Mouse (Mus musculus) kidney, postnatal 36 days (tissue): ENCODE measurements around the gene Rhoh.

Experiments used
- DNase-seq, 2 experiments: peaks; one replicate each; pipeline ENCODE4 v3.0.0; 2021 to 2022; ENCODE audit warnings: mixed read lengths in 2 of 2

Gene Rhoh

DNA sequence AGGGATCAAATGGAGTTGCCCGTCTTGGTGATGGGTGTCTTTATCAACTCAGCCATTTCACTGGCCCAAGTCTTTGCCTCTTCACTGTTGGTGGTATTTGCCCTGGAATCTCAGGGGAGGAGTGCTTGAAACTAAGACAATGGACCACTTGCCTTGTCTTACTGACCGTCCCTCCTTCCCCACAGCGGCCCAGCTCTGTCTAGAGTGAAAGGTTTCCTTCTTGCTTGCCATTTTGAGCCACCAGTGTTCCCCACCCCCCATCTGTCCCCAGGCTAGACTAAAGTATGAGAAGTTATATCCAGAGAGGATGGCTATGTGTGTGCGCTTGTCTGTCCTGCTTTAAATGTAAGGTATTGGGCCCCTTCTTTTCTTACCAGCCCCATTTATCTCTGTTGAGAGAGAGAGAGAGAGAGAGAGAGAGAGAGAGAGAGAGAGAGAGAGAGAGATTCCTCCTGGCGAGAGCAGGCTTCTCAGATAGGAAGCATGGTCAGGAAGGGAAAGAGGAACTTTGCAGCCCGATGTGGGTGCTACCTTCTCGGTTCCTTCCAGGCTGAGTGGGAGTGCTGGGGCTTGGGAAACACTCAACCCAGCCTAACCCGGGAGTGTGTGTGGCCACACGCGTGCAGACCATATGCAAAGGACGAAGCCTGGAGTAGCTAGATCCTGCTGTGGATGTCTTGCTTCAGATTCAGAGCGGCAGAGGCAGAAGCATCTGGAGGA, 572 bp upstream of the Rhoh start:
- DNase-seq: no peak

DNA sequence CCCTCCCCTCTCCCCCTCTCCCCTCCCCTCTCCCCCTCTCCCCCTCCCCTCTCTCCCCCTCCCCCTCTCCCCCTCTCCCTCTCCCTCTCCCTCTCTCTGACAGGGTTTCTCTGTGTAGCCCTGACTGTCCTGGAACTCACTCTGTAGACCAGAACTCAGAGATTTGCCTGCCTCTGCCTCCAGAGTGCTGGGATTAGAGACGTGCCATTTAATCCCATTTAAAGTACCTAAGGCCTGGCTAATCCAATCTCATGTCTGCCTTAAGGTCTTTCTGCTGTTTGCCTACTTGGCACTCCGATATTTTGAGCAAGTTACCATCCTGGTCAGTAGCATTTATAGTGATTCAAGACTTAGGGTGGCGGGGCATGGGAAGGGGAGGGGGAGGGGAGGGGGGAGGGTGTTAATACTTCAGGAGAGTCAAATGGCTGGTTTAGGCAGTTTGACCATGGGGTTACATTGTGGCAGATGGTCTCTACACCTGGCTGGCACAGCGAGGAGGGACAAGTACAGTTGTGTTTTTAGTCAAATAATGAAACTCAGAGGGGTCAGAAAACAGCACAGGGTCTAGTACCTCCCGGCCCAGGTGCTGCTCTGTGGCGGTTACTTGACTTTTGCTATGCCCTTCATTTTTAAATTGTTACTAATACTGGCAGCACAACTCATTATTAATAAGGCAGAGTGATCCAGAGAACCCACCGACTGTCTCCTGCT, 1.4 kb downstream of the Rhoh start:
- DNase-seq: no peak

DNA sequence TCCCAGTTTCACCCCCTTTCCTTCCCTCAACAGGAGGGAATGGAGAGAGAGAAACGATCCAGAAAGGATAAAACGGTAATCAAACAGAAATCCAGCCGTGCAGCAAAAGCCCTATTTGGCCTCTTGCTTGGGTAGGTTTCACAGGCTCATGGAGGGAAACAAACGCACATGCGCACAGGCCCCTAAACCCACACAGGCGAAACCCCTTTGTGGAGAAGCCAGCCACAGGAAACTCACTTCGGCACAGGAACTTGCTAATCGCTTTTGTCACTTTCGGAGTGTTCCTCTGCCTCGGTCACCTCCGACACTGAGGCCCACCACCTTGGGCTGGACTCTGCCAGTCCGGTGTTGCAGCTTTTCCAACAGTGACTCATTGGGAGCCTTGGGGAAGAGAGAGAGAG, 2.3 kb downstream of the Rhoh start:
- DNase-seq: peak in 1 of 2 experiments; percentile 34

DNA sequence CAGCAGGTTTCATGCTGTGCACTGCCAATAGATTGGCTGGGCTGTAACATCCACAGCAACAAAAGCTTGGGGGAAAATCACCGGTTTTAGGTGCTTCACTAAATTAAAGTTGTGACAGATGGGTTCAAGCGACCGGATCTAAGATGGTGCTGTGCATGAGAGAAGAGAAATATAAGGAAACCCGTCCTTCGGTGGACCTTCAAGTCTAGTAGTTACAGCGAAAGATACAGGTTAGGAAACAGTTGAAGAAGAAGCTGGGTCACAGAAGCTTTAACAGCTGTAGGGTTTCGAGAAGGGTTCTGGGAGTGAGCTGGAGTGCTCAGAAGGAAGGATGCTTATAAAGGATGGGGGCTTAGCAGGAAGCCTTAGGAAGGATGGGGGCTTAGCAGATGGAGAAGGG, 3.5 kb downstream of the Rhoh start:
- DNase-seq: no peak

DNA sequence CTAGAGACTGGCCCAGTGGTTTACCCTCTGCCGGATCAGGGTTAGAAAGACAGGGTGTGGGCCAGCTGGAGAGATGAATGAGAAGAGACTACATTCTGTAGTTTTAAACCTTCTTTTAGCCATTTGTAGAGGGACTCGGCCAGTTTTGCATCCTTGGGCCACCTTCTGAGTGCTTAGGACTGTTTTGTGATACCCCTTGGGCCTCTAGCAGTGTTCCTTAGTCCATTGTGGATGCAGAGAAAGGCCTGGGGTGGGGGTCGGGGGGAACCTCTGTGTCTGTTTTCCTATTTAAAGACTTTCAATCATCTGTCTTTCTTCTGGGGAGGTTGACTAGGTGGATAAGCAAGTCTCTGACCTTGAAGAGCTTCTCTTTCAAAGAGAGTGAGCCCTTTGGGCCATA, 3.9 kb downstream of the Rhoh start:
- DNase-seq: no peak

DNA sequence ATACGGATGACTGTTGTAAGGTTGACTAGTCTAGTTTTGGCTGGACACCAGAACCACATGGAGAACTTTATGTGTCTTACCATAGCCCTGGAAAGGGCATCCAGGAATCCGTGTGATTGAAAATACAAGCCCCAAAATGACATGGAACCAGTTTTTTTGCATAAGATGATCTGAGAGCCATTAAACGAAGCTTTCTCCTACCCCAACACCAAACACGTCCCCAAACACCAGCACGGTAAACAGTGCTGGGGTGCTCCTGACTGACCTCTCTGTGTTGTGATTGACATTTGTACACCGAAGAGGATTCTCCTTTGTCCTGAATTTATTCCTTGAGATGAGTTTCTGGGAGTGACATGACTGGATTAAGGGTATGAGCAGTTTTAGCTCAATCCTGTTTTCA, 5.6 kb downstream of the Rhoh start:
- DNase-seq: no peak

DNA sequence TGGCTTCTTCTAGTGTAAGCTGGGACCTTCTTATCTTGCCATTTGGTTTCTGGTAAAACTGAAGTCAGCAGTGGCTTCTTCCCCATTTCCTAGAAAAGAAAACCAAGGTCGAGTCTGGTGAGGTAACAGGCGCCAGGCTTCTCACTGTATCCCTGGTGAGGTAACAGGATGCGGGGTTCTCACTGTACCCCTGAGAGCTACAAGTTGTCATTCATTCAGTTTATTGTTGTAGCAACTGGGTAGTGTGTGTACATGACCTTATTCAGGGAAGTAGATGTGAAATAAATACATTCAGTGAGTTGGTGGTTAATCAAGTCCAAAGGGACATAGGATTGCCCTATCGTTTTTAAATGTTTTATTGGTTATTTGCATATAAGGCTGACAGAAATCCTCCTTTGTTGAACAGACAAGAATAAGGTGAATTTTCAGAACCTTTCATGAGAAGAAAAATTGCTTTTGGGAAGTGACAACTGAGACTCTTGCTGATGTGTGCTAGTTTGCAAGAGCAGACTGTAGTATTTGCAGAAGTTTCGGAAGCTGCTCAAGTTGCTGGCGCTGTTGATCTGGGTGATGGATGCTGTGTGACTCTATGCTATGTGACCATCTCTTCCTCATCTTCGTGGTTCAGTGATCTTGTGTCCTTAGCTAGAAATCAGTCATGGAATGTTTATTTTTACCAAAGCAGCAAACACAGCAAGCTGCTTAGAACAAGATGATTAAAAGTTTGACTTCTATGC, 6.5 kb downstream of the Rhoh start:
- no peak for DNase-seq

DNA sequence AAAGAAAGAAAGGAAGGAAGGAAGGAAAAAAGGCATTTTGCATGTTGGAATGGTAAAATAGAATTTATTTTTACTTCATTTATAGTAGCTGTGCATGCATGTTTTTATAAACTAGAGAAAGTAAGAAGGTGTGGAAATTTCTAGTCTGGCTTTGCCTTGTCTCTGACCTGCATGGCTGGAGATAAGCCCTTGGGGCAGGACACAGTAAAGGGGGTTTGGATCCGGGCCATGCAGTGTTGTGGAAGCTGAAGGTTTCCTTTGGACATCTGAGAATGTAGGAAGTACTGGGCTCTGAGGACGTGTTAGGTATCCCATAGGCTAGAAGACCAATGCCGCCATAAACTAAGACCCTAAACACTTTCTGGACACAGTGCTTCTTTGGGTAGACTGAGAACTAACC, 7.4 kb downstream of the Rhoh start:
- DNase-seq: no peak

DNA sequence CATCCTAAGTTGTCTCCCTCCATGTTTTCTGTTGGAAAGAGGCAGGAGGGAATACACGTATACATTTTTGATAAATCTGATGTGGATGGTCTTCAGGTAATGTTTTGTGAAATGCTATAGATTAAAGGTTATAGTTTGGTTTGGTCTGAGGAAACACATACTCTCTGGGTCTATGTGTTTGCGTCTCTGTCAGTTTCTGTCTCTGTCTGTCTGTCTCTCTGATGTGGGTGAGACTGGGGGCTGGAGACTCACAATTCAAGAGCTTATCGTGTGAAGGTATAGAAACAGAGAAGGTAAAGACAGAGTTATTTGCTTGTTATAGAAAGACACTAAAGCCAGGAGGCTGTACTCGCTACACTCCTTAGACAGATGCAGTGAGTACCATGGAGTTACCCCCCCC, 8.6 kb downstream of the Rhoh start:
- DNase-seq: no peak

DNA sequence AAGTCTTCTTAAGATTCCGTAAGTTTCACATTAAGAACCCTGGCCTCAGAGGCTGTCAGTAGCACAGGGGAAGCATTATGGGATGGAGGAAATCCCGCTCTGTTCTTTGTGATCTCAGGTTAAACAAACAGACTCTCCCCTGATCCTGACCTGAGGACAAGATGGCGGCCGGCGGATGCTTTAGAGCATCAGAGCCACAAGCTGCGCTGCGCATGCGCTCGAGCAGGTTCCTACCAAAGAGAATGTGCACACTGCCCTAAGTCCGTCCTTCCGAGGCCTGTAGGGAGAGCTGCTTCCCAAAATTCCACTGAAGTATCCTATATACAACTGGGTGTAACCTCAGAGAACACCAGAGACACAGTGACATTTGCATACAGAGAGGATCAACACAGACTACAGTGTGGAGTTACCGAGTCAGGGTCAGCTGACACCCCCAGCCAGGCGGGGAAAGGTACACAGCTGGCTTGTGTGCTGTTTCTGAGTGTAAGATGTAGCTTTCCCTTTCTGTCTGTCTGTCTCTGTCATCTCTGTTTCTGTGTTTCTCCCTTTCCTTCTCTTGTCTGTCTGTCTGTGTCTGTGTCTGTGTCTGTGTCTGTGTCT, 10.4 kb downstream of the Rhoh start:
- no peak for DNase-seq

DNA sequence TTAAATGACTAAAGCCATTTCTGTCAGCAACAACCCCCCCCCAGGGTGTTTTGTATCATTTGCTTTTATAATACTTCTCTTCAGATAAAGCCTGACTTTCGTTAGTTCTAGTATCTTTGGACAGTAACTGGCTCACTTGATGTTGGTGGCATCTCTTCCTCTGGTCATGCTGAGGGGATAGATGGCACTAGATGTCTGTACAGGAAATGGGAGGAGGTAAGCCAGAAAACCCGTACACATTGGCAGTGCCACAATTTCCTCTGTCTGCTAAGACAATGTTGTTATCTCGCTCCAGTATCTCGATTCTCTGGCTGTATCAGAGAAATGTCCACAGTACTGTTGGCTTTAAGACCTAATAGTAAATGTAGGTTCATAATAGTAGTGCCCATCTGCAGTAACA, 12.2 kb downstream of the Rhoh start:
- no peak for DNase-seq

DNA sequence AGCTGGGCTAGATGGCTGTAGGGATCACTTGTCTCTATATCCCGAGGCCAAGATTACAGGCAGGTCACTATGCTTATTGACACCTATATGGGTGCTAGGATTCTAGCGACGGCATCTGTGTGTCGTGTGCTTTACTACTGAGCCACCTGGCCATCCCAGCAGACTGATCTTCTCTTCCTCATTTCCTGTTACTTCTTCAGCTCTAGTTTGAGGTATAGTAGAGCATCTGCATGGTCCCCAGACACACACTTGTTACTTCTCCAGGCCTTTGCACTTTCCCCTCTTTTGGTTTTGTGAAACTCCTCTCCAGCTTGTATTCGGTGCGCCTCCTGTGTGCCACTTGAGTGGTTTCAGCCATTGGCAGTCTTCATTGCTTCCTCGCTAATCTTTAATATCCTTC, 14.3 kb downstream of the Rhoh start:
- DNase-seq: no peak

DNA sequence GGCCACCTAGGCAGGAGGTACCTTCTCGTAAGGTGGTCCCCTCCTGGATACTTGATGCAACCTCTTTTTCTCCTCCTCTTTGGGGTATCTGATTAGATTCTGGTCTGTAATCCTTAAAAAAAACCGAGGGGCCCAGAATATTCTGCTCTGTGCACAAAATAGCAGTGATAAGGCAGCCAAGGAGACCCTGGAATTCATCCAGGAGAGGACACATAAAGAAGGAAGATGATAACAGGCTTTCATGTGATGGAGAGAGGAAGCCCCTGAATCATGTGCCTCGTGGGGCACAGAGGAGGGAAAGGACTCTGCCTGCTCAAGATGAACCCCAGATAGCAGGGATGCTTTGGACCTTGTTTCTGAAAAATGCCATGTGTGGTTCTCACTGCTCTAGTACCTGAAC, 17.4 kb downstream of the Rhoh start:
- no peak for DNase-seq

DNA sequence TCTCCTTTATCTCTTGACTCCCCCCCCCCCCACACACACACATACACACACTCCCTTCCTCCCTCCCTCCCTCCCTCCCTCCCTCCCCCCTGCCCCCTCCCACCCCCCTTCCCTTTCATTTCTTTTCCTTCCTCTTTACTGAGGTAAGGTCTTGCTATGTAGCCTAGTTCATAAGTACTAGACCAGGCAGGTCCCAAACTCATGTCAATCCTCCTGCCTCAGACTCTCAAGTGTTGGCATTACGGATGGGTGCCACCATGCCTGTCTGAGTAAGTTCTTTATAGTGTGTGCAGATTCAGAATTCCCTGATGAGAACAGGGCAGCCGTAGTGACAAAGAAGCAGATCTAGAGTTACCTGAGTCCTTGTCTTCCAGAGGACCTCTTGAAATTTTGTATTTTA, 20.2 kb downstream of the Rhoh start:
- no peak for DNase-seq

DNA sequence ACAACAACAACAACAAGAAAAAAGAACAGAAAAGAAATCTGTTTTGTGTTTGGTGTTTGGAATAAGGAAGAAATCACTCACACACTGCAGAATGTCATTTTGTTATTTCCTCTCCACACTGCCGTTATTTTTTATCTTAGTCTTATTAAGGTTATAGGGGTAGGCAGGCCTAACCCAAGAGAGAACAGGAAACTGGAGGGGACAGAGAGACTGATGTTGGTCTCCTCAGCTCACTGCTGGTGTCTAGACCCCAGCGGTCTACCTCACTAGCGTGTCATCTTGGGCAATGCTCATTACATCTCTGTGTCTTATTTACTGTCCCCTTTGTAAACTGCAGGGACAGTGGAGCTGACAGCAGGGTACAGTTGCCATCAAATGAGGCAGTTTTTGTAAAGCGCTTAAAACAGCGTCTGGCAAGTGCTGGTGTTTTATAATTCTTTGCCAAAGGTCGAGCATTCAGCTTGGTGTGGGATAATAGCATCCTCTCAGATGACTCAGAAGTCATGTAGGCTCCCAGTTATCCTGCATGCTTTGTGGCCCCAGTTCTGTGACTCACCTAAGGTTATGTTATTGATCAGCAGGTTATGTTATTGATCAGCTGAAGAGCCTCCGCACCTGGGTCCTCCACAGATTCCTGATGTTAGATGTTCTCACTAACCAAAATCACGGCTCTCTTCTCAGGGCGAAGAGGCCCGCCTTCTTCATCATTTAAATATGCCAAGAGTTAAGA, 21.6 kb downstream of the Rhoh start:
- DNase-seq: no peak

DNA sequence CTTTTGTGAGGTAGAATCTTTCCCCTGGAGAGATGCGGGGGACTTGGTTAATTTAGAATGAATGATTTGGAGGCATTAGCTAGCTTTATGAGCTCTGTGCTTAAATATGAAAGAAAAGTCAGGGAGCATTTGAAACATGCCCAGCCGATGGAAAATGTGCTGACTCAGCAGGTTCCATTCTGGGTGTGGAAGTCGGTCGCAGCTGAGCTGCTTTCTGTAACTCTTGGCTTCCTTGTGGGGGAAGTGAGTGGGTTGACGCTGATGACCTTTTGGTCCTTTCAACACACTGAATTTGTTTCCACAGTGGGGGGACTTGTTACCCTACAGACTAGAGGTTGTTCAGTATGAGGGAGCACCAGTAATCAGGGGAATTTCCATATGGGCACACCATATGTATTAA, 22.3 kb downstream of the Rhoh start:
- DNase-seq: no peak

DNA sequence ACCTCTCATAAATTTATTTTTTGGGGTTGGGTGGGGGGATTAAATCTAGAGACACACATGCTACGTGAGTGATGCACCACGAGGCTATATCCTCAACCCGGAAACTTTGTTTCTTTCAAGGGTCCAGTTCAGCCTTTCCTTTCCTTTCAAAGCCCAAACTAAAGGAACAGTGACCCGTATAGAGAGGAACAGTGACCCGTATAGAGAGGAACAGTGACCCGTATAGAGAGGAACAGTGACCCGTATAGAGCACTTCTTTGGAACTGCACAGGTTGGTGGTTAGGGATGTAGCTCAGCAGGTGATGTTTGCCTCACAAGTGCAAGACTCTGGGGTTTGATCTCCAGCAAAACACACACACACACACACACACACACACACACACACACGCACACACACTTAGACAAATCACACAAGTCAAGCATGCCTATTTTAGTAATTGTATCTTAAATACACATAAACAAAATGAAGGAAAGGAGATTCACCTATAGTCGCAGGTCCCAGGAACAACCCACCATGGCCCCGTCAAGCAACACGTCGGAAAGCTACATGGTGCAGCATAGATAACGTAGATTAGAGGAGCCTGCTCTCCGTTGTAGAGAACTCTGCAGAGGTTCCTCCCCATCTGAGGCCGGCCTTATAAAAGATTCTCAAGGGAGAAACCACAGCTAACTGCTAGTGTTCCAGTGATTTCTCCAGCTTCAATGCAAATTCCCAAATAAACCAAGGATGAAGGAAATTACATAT, 24.9 kb downstream of the Rhoh start:
- peak; percentile 22 to 24 for DNase-seq

DNA sequence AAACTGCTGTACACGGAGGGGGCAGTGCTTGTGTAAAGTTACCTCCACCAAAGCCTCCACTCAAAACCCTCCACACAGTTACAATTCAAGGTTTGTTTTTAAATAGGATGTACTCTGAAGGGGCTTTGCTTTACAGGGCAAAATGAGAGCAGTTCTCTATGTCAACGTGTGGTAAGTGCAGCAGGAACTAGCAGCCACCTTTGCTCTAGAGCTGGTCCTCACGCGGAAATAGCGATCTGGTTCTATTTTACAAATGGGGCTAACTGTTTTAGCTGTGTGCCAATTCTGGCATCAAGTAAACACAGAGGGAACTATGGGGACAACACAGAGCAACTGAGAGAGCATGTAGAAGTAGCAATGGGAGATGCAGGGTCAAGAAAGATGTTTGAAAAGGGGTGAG, 27.1 kb downstream of the Rhoh start:
- no peak for DNase-seq

DNA sequence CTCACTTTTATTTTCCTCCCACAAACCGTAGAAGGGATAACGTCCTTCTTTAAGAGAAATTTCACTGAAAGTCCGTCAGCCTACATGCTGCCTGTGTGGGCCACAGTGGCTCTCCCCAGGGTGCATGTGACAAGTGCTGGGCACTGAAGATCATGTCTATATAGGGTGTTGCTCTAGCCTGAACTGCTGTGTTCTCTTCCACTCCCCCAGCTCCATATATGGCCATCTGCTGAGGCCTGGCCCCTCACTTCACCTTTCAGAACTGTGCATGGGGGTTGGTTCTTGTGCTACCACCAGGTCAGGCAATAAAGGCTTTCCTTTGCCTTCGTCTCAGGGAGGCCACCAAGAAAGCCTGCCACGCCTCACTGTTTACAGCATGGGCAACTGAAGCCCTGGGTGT, 28.0 kb downstream of the Rhoh start:
- DNase-seq: no peak

DNA sequence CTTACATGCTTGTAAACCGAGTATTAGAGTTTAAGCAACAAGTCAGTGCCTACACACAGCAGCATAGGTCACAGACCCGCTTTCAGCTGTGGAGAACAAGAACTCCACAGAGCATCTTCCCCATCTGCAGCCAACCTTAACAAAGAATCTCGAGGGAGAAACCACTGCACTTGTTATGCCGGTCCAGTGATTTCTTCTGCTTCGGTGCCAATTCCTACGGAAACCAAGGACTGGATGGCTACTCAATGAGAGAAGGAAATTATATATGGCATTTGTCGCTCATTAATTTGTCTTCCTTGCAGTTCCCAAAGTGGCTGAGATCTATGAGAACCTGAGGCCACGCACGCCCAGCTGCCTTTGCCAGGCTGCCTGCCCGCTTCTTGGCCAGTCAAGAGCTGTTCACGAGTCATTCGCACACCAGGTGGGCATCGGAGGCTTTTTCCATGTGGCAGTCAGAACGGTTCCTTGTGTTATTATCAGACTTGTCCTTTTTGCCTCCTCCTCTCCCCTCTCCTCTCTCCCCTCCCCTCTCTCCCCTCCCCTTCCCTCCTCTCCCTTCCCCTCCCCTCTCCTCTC, 30.3 kb downstream of the Rhoh start:
- DNase-seq: no peak

DNA sequence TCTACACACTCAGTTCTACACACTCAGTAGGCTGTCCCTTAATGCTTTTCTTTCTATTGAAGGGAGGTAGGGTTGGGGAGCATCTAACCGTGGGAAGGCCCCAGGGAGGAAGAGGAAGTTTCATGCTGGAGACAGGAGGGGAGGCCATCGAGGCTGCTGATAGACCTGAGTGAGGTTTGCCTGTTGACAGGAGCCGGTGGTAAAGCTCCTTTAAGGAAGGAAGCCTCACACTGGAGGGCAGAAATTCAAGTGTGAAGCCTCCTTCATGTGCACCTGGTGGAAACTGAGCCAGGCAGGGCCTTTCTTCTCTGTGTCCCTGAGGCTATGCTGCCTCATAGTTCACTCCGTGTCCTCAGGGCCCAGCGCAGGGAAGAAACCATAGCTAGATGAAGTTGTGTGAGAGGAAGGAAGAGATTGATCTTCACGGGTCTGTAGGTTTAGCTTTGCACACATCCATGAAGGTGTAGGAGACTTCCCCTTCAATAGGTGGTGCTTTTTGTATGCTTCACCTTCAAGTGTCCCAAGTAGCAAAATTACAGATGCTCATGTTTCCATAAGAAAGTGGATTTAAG, 34.2 kb downstream of the Rhoh start:
- DNase-seq: no peak

DNA sequence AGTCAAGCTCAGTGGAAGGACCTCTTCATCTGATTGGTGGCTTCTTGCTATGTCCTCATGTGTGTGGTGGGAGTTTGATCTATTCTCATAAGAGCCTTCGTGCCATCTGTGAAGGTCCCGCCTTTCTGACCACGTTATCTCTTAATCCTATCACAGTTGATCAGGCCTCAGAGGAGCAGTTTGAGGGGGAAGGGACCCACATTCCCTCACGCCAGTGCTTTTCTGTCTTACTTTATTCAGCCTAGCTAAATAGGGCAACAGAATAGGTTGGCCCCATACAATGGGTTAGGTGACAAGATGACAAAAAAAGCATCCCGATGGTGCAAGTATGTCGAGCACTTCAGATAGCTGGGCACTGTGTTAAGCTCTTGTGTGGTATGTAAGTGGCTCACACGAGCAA, 34.8 kb downstream of the Rhoh start:
- DNase-seq: no peak
